Mouse (Mus musculus): Measurements from ENCODE around the gene Eef2kmt. TPM values are rescaled to one million over a fixed set of nuclear protein-coding genes. Genes with fewer than 3 reads are reported as not detected.
"Not testable (repeated sequence)": the region's sequence is repeated elsewhere in the genome, so short reads cannot be mapped to it uniquely, and the experiment has no call there.

The Eef2kmt gene
- total RNA-seq (2021) = 1 to 10 TPM; 6.3 to 6.8 TPM
- long read RNA-seq, experiment 1, transcript Eef2kmt-201 (8 exons, 2,170 nt) = major isoform, 10 of 17 reads
- long read RNA-seq, experiment 1, partial matches to known transcripts = 0 of 17 reads
- long read RNA-seq, experiment 1, other reads (novel, unspliced or antisense) = 5 of 17 reads
- long read RNA-seq, experiment 2, transcript Eef2kmt-201 (8 exons, 2,170 nt) = major isoform, 12 of 20 reads
- long read RNA-seq, experiment 2, partial matches to known transcripts = 0 of 20 reads
- long read RNA-seq, experiment 2, other reads (novel, unspliced or antisense) = 8 of 20 reads

DNA sequence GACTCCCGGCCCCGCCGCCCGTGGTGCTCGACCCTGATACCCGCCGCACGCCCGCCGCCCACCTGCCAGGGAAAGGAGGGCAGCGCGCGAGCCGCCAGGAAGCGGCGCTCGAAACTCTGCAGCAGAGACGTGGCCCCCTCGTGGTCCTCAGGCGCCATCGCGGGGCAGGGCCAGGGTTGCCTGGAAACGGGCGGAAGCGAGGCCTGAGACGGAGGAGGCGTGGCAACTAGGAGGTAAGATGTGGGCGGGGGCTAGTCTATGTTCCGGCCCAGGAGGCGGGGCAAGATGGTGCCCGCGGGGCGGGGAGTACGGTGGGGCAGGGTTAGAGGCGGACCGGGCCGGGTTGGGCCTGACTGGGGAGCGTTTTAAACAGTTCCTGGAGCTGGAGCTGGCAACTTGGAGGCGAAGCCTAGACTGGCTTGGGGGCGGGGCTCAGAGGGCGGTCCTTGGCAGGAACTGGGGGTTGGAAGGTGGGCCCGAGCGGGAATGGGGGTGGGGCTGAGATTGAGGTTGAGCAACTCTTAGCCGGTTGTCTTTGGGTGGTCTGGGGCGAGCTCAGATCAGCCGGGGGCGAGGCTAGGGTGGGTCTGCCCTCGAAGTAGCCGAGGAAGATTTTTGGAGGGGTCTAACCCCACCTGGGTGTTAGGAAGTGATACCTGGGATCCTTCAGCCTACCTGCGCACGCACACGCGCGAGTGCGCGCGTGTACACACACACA lies at the start of gene Eef2kmt:
TSS of gene Eef2kmt (minus strand) at position 205 of the 718 bp plus-strand sequence.
- intact Hi-C loops (cut with DNase I) = no loop called here
- DNase-seq = peak; percentile 96 to 99

DNA sequence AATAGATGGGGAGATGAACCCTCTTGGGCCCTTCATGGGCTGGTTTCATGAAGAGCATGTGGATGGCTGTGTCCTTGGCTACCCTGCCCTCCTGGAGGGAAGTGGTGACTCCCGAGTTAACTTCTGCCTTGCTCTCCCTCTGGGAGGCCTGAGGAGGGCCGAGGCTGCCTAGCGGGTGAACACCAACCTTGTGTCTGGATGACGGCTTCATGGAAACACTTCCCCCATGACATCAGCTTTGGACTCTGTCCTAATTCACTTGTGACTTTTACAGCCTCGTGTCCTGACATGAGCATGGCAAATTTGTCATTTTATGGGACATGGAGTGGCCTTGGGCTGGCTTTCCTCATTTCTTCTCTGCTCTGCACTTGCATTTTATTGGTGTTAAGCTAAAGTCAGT lies 39.5 kb upstream of the Eef2kmt start:
- DNase-seq = no peak
- intact Hi-C loops (cut with DNase I) = no loop called here

DNA sequence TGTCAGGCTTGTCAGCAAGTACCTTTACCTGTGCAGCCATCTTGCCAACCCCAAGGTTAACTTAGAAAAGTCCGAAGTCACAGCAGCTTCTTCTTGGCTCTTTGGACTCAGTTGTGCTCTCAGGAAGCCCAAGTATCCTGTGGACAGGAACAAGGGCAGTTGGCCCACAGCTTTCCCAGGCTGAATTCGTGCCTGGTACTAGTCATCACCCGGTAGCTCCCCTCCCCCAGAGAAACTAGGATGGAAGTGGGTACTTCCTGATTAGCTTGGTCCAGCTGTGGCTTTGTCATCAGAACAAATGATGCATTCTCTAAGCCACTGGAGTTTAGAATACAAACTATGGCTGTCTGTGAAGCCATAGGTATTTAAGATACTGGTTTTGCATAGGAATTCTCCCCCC lies 29.6 kb upstream of the Eef2kmt start:
- intact Hi-C loops (cut with DNase I) = no loop called here
- DNase-seq = no peak

DNA sequence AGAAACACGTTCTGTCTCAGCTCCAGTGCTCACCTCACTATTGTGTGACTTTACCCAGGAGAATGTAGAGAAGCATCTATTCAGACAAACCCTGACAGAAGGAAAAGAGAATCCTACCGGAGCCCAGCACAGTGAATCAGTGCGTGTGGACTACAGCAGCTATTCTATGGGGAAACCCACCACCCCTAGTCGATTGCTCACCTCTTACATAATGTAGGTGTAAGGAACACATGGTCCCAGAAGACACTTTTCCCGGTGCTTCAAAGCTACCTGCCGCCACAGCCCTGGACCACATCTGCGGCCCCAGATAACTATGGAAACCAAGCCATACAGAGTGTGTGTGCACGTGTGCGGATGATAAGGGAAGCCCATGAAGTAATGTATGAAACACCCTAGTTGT lies 26.9 kb upstream of the Eef2kmt start:
- intact Hi-C loops (cut with DNase I) = no loop called here
- DNase-seq = no peak

DNA sequence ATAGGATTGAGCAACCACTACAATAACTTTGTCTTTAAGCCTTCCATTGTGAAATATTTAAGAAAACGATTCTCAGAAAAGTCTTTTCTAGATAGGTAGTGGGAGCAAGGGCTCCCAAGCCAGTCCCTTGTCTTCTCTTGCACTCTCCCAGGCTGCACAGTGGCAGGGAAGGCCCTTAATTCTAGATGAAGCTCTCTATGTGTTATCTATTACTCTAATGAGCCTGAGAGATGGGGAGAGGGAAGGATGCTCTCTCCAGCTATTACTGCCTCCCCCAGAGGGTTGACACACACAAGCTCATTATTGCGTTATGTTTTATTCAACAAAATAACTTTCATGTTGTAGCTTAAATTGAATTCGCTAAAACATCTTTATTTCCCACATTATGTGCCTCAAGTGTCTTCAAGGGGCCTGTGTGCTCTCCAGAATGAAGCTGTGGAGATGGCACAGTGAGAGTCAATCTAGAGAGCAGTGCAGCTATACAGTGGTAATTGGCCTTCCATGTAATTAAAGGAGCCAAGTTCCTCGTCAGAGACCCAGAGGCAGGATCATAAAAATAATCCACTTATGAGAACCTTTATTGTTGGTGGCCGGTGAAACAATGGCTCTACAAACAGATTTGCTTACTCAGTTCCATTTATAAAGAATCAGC lies 23.9 kb upstream of the Eef2kmt start:
- intact Hi-C loops (cut with DNase I) = no loop called here
- no peak for DNase-seq

DNA sequence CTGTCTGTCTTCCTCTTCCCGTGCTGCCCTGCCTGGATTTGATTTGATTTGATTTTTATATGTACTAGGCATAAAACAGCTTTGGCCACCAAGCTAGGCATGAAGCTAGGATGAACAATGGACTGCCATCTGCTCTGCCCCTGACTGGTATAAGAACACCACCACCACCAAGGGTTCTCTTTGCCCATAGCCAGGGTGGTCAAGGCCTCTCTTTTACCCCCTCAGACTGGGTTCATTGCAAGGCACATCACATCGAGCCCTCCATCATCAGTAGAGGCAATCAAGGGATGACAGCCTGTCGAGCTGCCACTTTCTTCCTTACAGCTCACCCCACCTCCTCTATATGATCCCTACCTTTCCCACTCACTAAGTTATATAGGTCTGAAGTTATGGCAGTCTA lies 16.6 kb upstream of the Eef2kmt start:
- DNase-seq = no peak
- intact Hi-C loops (cut with DNase I) = no loop called here

DNA sequence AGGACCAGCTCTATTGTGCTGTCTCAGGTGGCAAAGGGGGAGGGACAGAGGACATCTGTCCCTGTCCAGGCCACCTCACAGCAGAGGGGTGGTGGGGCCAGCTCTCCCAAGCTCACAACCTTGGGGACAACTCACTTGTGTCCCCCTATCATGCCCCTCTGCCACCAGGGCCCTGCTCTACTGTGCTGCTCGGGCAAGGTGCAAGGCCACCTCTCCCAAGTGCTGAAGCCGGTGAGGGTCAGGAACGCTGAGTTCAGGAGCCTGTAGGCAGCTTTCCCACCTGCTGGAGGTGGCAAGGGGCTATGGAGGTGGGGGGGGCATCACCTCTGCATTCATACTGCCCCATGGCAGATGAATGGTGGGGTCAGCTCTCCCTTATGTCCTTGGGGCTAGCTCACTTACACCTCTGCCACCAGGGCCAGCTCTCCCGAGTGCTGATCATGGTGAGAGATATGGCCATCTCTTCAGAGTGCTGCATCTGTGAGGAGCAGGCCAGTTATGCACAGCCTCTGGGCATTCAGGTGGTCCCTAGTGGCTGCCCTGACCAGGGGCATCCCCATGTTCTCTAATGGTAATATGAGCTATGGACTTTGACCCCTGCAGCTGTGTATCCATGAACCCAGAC lies 15.7 kb upstream of the Eef2kmt start:
- intact Hi-C loops (cut with DNase I) = no loop called here
- DNase-seq = no peak

DNA sequence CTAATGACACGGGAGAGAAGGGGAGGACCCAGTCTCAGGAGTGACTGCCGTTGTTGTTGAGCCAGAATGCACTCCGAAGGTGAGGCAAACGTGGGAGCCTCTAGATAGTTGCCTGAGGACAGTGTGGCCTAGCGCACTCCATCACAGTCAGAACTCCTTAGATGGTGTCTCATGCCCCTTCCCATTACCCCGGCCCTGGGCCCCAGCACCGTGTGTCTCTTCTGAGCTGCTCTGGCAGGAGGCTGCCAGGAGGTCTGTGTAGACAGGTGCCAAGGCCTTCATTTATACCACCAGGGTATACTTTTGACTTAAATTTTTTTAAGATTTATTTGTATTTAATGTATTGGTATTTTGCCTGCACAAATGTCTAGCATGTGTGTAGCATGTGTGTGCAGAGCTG lies 8.1 kb upstream of the Eef2kmt start:
- intact Hi-C loops (cut with DNase I) = no loop called here
- DNase-seq = no peak

DNA sequence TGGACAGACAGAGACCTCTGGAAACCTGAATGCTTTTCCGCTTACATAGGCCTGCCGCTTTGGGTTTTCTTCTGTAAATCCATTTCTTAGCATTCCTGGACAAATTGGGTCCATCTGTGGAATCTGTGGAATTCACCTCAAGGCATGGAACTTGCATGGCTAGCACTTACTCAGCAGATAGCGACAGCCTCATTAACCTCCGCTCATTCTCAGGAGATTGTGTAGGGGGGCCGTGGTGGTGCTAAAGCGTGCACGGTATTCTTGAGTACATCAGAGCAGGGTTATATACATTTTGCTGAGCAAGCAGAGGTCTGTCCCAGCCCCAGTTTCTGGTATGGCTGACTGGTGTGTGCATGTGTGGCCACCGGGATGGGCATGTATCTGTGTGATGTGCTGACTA lies 7.4 kb upstream of the Eef2kmt start:
- intact Hi-C loops (cut with DNase I) = no loop called here

DNA sequence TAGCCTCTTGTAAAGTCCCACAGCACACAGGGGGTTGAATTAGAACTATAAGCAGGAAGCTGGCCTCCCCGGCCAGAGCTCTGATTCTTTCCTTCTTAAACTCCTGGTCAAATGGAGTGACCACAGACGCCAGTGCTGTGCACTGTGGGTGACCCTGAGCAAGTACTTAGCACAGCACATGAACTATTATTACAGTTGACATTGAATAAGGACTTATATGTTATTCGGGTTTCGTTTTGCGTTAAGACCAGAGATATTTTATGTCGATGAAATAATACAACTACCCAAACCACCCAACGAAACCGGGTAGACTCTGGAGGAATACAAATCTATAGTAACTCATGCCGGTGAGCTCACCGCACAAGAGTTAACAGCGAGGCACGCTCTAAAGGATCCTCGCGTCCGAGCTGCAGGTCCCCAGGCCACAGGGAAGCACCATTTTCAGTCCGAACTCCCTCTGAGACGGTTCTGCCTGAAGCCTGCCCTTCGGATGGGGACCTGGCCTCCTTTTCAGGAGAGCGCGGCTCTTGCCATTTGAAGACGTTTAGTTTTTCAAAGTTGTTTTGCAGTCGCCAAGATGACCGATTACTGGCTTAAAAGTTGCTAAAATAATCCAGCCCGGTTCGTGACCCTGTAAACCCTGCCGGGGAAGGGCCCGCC lies 572 bp downstream of the Eef2kmt start:
- intact Hi-C loops (cut with DNase I) = no loop called here
- peak in 1 of 2 experiments; percentile 24 for DNase-seq

More for the DNA sequence above, 7.4 kb upstream of the Eef2kmt start:
- no peak for DNase-seq

DNA sequence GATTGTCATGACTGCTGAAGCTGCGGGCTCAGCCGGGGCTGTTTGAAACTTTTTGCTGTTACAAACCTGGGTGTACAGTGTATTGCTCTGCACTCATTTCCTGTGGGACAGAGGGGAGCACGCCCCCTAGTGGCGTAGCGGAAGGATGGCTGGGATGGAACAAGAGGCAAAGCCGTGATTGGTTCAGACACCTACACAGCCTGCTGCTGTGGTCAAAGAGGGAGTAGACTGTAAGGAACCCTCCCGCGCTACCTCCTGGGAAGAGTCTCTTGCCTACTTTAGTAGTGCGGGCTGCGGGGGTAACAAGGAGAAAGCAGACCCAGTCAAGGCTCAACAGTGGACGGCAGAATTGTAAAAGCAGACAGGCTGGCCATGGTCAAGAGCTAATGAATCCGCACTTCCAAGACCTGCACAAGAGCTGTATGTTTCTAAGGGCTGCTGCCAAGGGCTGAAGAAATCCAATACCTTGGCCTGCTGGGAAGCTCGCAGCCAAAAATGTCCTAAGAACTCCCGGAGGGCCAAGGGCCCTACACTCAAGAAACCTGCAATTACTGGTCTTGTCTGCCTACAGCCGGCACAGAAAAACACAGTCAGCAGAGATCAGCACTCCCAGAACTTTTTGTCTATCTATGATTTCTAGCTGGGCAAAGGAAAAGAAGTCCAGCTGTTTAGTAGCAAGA lies 1.3 kb downstream of the Eef2kmt start:
- intact Hi-C loops (cut with DNase I) = no loop called here

DNA sequence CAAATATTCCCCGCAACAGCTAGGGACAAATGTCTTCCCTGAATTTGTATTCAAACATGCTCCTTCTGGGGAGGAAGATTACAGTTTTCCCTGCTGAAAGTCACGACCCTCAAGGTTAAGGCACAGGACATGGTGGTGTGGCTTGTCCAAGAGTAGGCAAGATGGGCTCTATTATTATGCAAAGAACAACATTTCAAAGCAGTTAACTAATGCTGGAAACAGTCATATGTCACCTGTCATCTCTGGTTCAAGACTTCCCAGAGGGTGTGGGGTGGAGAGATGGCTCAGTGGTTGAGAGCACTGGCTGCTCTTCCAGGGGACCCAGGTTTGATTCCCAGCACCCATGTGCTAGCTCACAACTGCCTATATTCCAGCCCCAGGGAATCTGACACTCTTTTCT lies 3.5 kb downstream of the Eef2kmt start:
- intact Hi-C loops (cut with DNase I) = no loop called here

More for the DNA sequence above, 1.3 kb downstream of the Eef2kmt start:
- peak; percentile 58 to 69 for DNase-seq

DNA sequence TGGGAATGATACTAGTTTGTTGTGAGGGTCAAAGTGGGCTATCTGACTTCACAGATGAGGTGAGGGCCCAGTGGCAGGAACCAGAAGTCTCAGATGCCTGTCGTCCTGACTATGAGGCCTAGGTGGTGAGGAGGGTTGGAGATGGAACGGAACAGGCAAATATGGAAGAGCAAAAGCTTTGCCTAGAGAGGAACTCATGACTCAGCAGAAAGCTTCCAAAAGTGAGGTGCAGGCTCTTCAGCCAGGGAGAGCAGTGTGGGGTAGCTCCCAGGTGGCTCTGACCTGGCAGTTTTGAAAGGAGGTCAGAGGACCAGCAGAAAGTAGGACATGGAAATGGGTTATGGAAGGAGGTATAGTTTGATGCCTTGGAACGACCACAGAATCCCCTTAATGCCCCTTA lies 4.9 kb downstream of the Eef2kmt start:
- no peak for DNase-seq
- intact Hi-C loops (cut with DNase I) = no loop called here

More for the DNA sequence above, 3.5 kb downstream of the Eef2kmt start:
- DNase-seq = no peak

DNA sequence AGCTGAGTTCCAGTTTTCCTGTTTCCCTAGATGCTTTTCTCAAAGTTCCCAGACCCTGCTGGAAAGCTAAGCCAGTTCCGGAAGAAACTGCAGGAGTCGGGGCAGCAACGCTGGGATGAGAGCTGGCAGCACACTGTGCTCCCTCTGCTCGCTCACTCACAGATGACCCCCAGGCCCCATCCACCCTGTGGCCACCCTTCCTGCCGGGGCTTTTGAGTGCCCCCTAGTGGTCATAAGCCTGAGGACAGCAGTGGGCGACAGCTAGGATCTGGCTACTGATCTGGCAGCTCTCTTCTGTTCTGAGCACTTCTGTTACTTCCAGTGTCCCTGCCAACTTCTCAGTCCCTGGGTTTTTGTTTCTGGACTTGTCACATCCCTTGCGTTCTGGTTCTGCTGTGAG lies 11.4 kb downstream of the Eef2kmt start:
- intact Hi-C loops (cut with DNase I) = loop anchor here (5.0 kb wide), 1 partner anchor 42 kb away; the partner anchor contains the start of gene Nagpa
- DNase-seq = peak; percentile 43 to 50

DNA sequence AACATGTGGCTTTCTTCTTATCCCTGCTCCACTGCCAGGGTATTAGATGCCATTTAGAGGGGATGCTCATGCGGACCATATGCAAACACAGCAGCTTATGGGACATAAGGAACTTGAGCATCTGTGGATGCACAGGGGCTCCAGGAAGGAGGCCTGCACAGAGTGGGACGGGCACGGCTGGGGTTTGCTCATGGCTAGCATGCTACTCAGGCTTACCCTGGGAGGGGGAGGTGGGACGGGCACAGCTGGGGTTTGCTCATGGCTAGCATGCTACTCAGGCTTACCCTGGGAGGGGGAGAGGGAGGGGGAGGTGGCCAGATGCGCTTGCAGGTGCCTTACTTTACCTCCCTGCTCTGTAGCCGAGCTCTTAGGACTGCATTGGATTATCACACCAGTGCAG lies 12.9 kb downstream of the Eef2kmt start:
- intact Hi-C loops (cut with DNase I) = loop anchor here (5.0 kb wide), 1 partner anchor 41 kb away; the partner anchor contains the start of gene Nagpa
- DNase-seq = no peak

DNA sequence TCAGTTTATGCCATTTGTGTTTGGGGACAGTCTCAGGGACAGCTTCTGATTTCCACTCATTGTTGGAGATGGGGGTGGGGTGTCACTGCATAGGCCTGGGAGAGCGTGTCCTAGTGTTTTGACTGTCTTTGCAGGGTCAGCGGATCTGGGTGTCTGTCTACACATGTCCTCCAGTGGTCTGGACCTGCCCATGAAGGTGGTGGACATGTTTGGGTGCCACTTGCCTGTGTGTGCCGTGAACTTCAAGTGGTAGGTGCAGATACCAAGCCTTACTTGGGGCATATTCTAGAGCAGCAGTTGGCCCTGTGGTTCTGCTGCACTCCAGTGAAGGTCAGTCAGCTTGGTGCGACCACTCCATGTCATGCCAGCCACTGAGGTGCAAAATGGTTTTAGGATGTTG lies 13.4 kb downstream of the Eef2kmt start:
- intact Hi-C loops (cut with DNase I) = loop anchor here (5.0 kb wide), 1 partner anchor 40 kb away; the partner anchor contains the start of gene Nagpa
- no peak for DNase-seq

DNA sequence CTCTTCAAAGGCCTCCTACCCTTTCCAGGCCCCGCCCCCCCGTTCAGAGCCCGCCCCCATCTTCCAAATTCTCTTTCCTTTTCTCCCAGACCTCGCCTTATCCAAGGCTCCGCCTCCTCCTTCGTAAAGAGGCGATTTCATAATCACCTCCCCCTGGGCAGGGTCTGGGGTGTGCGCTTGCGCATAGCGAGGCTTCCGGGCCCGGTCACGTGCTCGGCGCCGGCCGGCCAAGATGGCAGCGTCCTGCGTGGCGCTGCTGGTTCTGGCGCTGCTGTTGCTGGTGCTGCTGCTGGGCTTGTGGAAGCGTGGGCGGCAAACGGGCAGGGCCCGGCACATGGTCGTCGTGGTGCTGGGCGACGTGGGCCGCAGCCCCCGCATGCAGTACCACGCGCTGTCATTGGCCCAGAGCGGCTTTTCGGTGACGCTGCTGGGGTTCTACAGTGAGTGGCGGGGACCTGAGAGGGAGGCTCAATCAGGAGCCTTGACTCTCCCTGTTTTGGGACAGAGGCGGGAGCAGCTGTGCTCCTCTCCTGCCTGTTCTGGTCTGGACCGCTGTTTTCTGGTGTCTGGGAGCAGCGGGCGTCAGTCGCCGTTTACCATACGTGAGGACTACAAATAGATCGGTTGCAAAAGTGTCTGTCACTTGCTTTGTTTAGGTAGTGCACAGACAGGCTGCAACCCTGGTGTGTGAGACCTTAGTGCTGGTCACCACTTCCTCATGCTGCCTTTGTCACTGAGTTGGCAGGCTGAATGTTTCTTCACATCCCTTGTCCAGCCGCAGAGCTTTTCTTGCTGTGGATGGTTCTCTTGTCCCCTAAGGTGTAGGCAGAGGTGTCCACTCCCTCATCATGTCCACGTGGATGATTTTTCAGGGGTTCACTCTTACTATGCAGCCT lies 22.1 kb downstream of the Eef2kmt start, which contains the start of gene Alg1:
TSS of gene Alg1 (plus strand) at position 204 of the 896 bp plus-strand sequence.
- intact Hi-C loops (cut with DNase I) = no loop called here
- DNase-seq = peak; percentile 87 to 93

DNA sequence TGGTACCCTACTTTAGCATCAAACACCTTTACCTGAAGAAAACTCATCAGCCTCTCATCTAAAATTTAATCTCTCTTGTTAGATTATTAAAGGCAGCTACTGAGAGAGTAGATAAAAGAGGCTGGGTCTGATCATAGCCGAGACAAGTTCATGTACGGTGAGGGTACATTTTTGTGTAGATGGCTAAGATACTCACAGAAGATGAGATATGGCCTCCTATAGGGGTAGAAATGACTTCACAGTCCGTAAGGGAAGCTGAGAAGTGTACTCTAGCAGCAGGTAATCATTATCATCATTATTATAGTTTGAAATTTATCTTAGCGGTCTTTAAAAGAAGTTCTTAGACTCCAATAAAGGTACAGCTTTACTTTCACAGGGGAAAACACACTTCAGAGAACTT lies 22.8 kb downstream of the Eef2kmt start:
- no peak for DNase-seq
- intact Hi-C loops (cut with DNase I) = no loop called here

DNA sequence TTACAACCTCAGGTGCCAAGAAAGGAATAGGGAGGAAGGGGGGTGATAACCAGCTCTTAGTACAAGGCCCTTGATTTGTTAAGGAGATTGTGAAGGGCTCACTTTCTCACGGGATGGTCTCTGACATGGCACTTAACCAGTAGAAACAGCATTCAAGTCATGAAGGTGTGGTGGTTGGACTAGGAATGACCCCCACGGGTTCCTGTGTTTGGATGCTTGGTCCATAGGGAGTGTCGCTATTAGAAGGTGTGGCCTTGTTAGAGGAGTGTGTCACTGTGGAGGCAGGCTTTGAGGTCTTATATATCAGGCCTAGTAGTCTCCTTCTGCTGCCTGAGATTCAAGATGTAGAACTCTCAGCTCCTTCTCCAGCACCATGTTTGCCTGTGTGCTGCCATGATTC lies 27.7 kb downstream of the Eef2kmt start:
- DNase-seq; intact Hi-C loops (cut with DNase I): not testable (repeated sequence)
